Mouse (Mus musculus): ENCODE measurements at regions not wholly inside any gene's neighbourhood (a gene's known extent, or its start where the extent isn't known, plus 50 kb on each side); places are given as distances from the start of the nearest gene placed in this dataset.
A peak's percentile ranks its signal among the peaks of the same experiment; 100 is the strongest.

GRCm38 (mm10) chr2:51374636-51375035 lies 225.7 kb upstream of the Rnd3 start:
- DNase-seq (ENCODE audit: extremely low read depth, low read depth, low spot score): no peak
- 89% methylated on average over 6 of the region's 6 CpGs for WGBS
- Histone ChIP-seq H3K9ac (ENCODE audit: low read depth, low read length) (no peak overlapping the region), H3K79me2 (ENCODE audit: control insufficient read depth, insufficient read depth, low read length) (no peaks in the 10 kb centered on the region), H3K4me3 (ENCODE audit: insufficient read depth, low read depth, low read length) (no peak overlapping the region), H3K4me1 (ENCODE audit: control insufficient read depth, insufficient read depth, low read length) (no peaks in the 10 kb centered on the region), H3K27ac (replicated peaks; ENCODE audit: insufficient read depth, low read depth, low read length) (no peak overlapping the region), H3K27me3 (ENCODE audit: control insufficient read depth, insufficient read depth, low read length) (no peaks in the 10 kb centered on the region), H3K36me3 (ENCODE audit: control insufficient read depth, insufficient read depth, low read length) (no peaks in the 10 kb centered on the region)
- TF ChIP-seq POLR2A (IDR thresholded peaks at IDR 0.05; ENCODE audit: extremely low read depth, insufficient read depth, low read length) (no peak), CTCF (IDR thresholded peaks at IDR 0.05; ENCODE audit: low read depth, low read length) (no peak)

- Histone ChIP-seq H3K27ac (replicated peaks; ENCODE audit: insufficient read depth, low read depth, low read length) (no peak overlapping the region), H3K79me2 (ENCODE audit: control insufficient read depth, insufficient read depth, low read length) (no peaks in the 10 kb centered on the region), H3K9ac (ENCODE audit: low read depth, low read length) (no peak overlapping the region), H3K4me1 (ENCODE audit: control insufficient read depth, insufficient read depth, low read length) (no peaks in the 10 kb centered on the region), H3K36me3 (ENCODE audit: control insufficient read depth, insufficient read depth, low read length) (no peaks in the 10 kb centered on the region), H3K4me3 (ENCODE audit: insufficient read depth, low read depth, low read length) (no peak overlapping the region), H3K27me3 (ENCODE audit: control insufficient read depth, insufficient read depth, low read length) (no peaks in the 10 kb centered on the region)
- DNase-seq (ENCODE audit: extremely low read depth, low read depth, low spot score): peak; percentile 19
- TF ChIP-seq CTCF (IDR thresholded peaks at IDR 0.05; ENCODE audit: low read depth, low read length) (no peak), POLR2A (IDR thresholded peaks at IDR 0.05; ENCODE audit: extremely low read depth, insufficient read depth, low read length) (no peak)
- 69% methylated on average over 3 of the region's 3 CpGs for WGBS
Measured at GRCm38 (mm10) chr2:51372771-51373170, 223.9 kb upstream of the Rnd3 start.

- Histone ChIP-seq H3K9ac (ENCODE audit: low read depth, low read length) (no peak overlapping the region), H3K27me3 (ENCODE audit: control insufficient read depth, insufficient read depth, low read length) (no peaks in the 10 kb centered on the region), H3K27ac (replicated peaks; ENCODE audit: insufficient read depth, low read depth, low read length) (no peak overlapping the region), H3K36me3 (ENCODE audit: control insufficient read depth, insufficient read depth, low read length) (no peaks in the 10 kb centered on the region), H3K4me3 (ENCODE audit: insufficient read depth, low read depth, low read length) (no peak overlapping the region), H3K4me1 (ENCODE audit: control insufficient read depth, insufficient read depth, low read length) (no peaks in the 10 kb centered on the region), H3K79me2 (ENCODE audit: control insufficient read depth, insufficient read depth, low read length) (no peaks in the 10 kb centered on the region)
- WGBS: 81% methylated on average over 9 of the region's 9 CpGs
- TF ChIP-seq POLR2A (IDR thresholded peaks at IDR 0.05; ENCODE audit: extremely low read depth, insufficient read depth, low read length) (no peak), CTCF (IDR thresholded peaks at IDR 0.05; ENCODE audit: low read depth, low read length) (no peak)
- no peak for DNase-seq (ENCODE audit: extremely low read depth, low read depth, low spot score)
Measured at GRCm38 (mm10) chr2:51362825-51363616, 214.1 kb upstream of the Rnd3 start.

- Histone ChIP-seq H3K27ac (replicated peaks; ENCODE audit: insufficient read depth, low read depth, low read length) (no peak overlapping the region), H3K27me3 (ENCODE audit: control insufficient read depth, insufficient read depth, low read length) (no peaks in the 10 kb centered on the region), H3K4me1 (ENCODE audit: control insufficient read depth, insufficient read depth, low read length) (no peaks in the 10 kb centered on the region), H3K36me3 (ENCODE audit: control insufficient read depth, insufficient read depth, low read length) (no peaks in the 10 kb centered on the region), H3K4me3 (ENCODE audit: insufficient read depth, low read depth, low read length) (no peak overlapping the region), H3K9ac (ENCODE audit: low read depth, low read length) (no peak overlapping the region), H3K79me2 (ENCODE audit: control insufficient read depth, insufficient read depth, low read length) (no peaks in the 10 kb centered on the region)
- no peak for DNase-seq (ENCODE audit: extremely low read depth, low read depth, low spot score)
- no peak for TF ChIP-seq POLR2A (IDR thresholded peaks at IDR 0.05; ENCODE audit: extremely low read depth, insufficient read depth, low read length)
- TF ChIP-seq CTCF (IDR thresholded peaks at IDR 0.05; ENCODE audit: low read depth, low read length): no peak
- WGBS: 84% methylated on average over 7 of the region's 7 CpGs
Measured at GRCm38 (mm10) chr2:51355281-51355680, 206.4 kb upstream of the Rnd3 start.

GRCm38 (mm10) chr2:51354800-51355199 lies 205.9 kb upstream of the Rnd3 start:
- TF ChIP-seq POLR2A (IDR thresholded peaks at IDR 0.05; ENCODE audit: extremely low read depth, insufficient read depth, low read length) (no peak), CTCF (IDR thresholded peaks at IDR 0.05; ENCODE audit: low read depth, low read length) (no peak)
- no peak for DNase-seq (ENCODE audit: extremely low read depth, low read depth, low spot score)
- no peak overlapping the region for H3K4me3 ChIP-seq (ENCODE audit: insufficient read depth, low read depth, low read length)
- H3K27me3 ChIP-seq (ENCODE audit: control insufficient read depth, insufficient read depth, low read length): no peaks in the 10 kb centered on the region
- WGBS: 91% methylated on average over 4 of the region's 4 CpGs
- H3K27ac ChIP-seq (replicated peaks; ENCODE audit: insufficient read depth, low read depth, low read length): no peak overlapping the region
- no peak overlapping the region for H3K9ac ChIP-seq (ENCODE audit: low read depth, low read length)
- H3K4me1 ChIP-seq (ENCODE audit: control insufficient read depth, insufficient read depth, low read length): no peaks in the 10 kb centered on the region
- no peaks in the 10 kb centered on the region for H3K79me2 ChIP-seq (ENCODE audit: control insufficient read depth, insufficient read depth, low read length)
- no peaks in the 10 kb centered on the region for H3K36me3 ChIP-seq (ENCODE audit: control insufficient read depth, insufficient read depth, low read length)

- TF ChIP-seq POLR2A (IDR thresholded peaks at IDR 0.05; ENCODE audit: extremely low read depth, insufficient read depth, low read length): no peak
- TF ChIP-seq CTCF (IDR thresholded peaks at IDR 0.05; ENCODE audit: low read depth, low read length): no peak
- Histone ChIP-seq H3K9ac (ENCODE audit: low read depth, low read length) (no peak overlapping the region), H3K27me3 (ENCODE audit: control insufficient read depth, insufficient read depth, low read length) (no peaks in the 10 kb centered on the region), H3K27ac (replicated peaks; ENCODE audit: insufficient read depth, low read depth, low read length) (no peak overlapping the region), H3K4me1 (ENCODE audit: control insufficient read depth, insufficient read depth, low read length) (no peaks in the 10 kb centered on the region), H3K4me3 (ENCODE audit: insufficient read depth, low read depth, low read length) (no peak overlapping the region), H3K36me3 (ENCODE audit: control insufficient read depth, insufficient read depth, low read length) (no peaks in the 10 kb centered on the region), H3K79me2 (ENCODE audit: control insufficient read depth, insufficient read depth, low read length) (no peaks in the 10 kb centered on the region)
- 86% methylated on average over 2 of the region's 2 CpGs for WGBS
- no peak for DNase-seq (ENCODE audit: extremely low read depth, low read depth, low spot score)
Measured at GRCm38 (mm10) chr2:51349614-51350013, 200.7 kb upstream of the Rnd3 start.

All from liver, adult 2 months (tissue).